Comparison of ENCODE assay signal across 22 mouse cellular contexts in the genomic region with DNA sequence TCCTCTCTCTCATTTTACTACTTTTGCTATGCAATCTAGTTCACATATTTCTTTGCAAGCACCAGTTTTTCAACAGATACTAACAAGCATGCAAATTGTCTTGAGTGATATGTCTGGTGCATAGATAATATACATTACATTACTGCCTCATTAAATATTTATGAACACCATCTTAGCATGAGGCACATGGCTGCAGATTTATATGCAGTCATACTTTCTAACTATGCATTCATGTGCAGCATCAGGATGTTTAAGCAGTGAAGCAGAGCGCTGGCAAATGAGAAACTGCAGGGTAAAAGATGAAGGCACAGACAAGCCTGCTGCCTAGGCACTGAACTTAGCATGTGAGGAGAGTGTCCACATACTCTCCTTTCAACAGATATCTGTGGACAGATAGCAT.
DNase-seq lines count a peak whose midpoint lies in the region; ATAC-seq and TF ChIP-seq lines count a peak whose summit lies in the region.
"Had no signal": no experiment of that assay in that cellular context is flagged by ENCODE, and none has a peak within 500 bp of the region (broad histone marks: within the 10 kb centered on the region; RNA-seq: fewer than 3 reads in every experiment).

No protein-coding gene starts in this region.

- no peak overlapping the region for H3K4me3 ChIP-seq in forebrain, embryonic 13.5 days
- H3K4me3 ChIP-seq in forebrain, embryonic 15.5 days: no peak overlapping the region
- no peak overlapping the region for H3K4me3 ChIP-seq in midbrain, embryonic 13.5 days (replicated peaks)
- H3K4me3 ChIP-seq in midbrain, postnatal 0 days (ENCODE audit: low read depth, low read length): no peak overlapping the region
- H3K4me3 ChIP-seq in hindbrain, embryonic 16.5 days (ENCODE audit: low read length): no peak overlapping the region
- no peak overlapping the region for H3K4me3 ChIP-seq in neural tube, embryonic 15.5 days (replicated peaks)
- no peak overlapping the region for H3K4me3 ChIP-seq in lung, adult 2 months (replicated peaks; ENCODE audit: extremely low read depth, low read depth, low read length)
- no peak overlapping the region for H3K4me3 ChIP-seq in embryonic facial prominence, embryonic 10.5 days
- H3K4me3 ChIP-seq: embryonic facial prominence, embryonic 12.5 days; limb, embryonic 13.5 days; liver, embryonic 12.5 days had no signal

- no peaks in the 10 kb centered on the region for H3K36me3 ChIP-seq in forebrain, embryonic 13.5 days (ENCODE audit: poor library complexity, severe bottlenecking)
- no peaks in the 10 kb centered on the region for H3K36me3 ChIP-seq in forebrain, embryonic 15.5 days
- no peaks in the 10 kb centered on the region for H3K36me3 ChIP-seq in midbrain, embryonic 13.5 days
- H3K36me3 ChIP-seq in midbrain, postnatal 0 days (ENCODE audit: insufficient read depth, low read length): no peaks in the 10 kb centered on the region
- H3K36me3 ChIP-seq in hindbrain, embryonic 16.5 days (ENCODE audit: control insufficient read depth, insufficient read depth, low read length): no peaks in the 10 kb centered on the region
- no peaks in the 10 kb centered on the region for H3K36me3 ChIP-seq in neural tube, embryonic 15.5 days
- H3K36me3 ChIP-seq in embryonic facial prominence, embryonic 10.5 days (replicated peaks): no peaks in the 10 kb centered on the region
- H3K36me3 ChIP-seq: embryonic facial prominence, embryonic 12.5 days; limb, embryonic 13.5 days; liver, embryonic 12.5 days had no signal

- H3K9me3 ChIP-seq in forebrain, embryonic 13.5 days (replicated peaks): no peaks in the 10 kb centered on the region
- no peaks in the 10 kb centered on the region for H3K9me3 ChIP-seq in forebrain, embryonic 15.5 days
- H3K9me3 ChIP-seq in midbrain, embryonic 13.5 days: no peaks in the 10 kb centered on the region
- H3K9me3 ChIP-seq in midbrain, postnatal 0 days (ENCODE audit: low read length): no peaks in the 10 kb centered on the region
- no peaks in the 10 kb centered on the region for H3K9me3 ChIP-seq in hindbrain, embryonic 16.5 days (ENCODE audit: control insufficient read depth, low read length)
- no peaks in the 10 kb centered on the region for H3K9me3 ChIP-seq in neural tube, embryonic 15.5 days (replicated peaks)
- H3K9me3 ChIP-seq in embryonic facial prominence, embryonic 10.5 days: no peaks in the 10 kb centered on the region
- H3K9me3 ChIP-seq: embryonic facial prominence, embryonic 12.5 days; limb, embryonic 13.5 days; liver, embryonic 12.5 days had no signal

- H3K4me1 ChIP-seq in forebrain, embryonic 13.5 days: peaks cover 8% of the 10 kb centered on the region
- H3K4me1 ChIP-seq in forebrain, embryonic 15.5 days: 0 out of 2 replicates have a peak, but pooled peaks cover 2% of the 10 kb centered on the region
- peaks cover 9% of the 10 kb centered on the region; the same call in 1 of the 2 replicates for H3K4me1 ChIP-seq in midbrain, embryonic 13.5 days (replicated peaks)
- H3K4me1 ChIP-seq in midbrain, postnatal 0 days (ENCODE audit: insufficient read depth, low read length): no peaks in the 10 kb centered on the region
- no peaks in the 10 kb centered on the region for H3K4me1 ChIP-seq in hindbrain, embryonic 16.5 days (ENCODE audit: control insufficient read depth, insufficient read depth, low read depth, low read length)
- 0 out of 2 replicates have a peak, but pooled peaks cover 3% of the 10 kb centered on the region for H3K4me1 ChIP-seq in neural tube, embryonic 15.5 days
- H3K4me1 ChIP-seq in lung, adult 2 months (ENCODE audit: control insufficient read depth, insufficient read depth, low read length): no peaks in the 10 kb centered on the region
- no peaks in the 10 kb centered on the region for H3K4me1 ChIP-seq in embryonic facial prominence, embryonic 10.5 days
- H3K4me1 ChIP-seq: embryonic facial prominence, embryonic 12.5 days; limb, embryonic 13.5 days; liver, embryonic 12.5 days had no signal

- H3K27ac ChIP-seq in forebrain, embryonic 13.5 days: no peak overlapping the region
- H3K27ac ChIP-seq in forebrain, embryonic 15.5 days (replicated peaks): no peak overlapping the region
- no peak overlapping the region for H3K27ac ChIP-seq in midbrain, embryonic 13.5 days
- no peak overlapping the region for H3K27ac ChIP-seq in midbrain, postnatal 0 days (ENCODE audit: low read depth, low read length)
- no peak overlapping the region for H3K27ac ChIP-seq in hindbrain, embryonic 16.5 days (ENCODE audit: low read depth, low read length)
- H3K27ac ChIP-seq in neural tube, embryonic 15.5 days (replicated peaks): no peak overlapping the region
- no peak overlapping the region for H3K27ac ChIP-seq in embryonic facial prominence, embryonic 10.5 days (replicated peaks)
- H3K27ac ChIP-seq: embryonic facial prominence, embryonic 12.5 days; kidney, postnatal 0 days; limb, embryonic 13.5 days; liver, embryonic 12.5 days; stomach, postnatal 0 days had no signal

- no peak for DNase-seq in midbrain, postnatal 0 days (ENCODE audit: low spot score)
- DNase-seq in lung, adult 2 months: no peak
- no peak for DNase-seq in embryonic facial prominence, embryonic 10.5 days (ENCODE audit: low spot score)
- DNase-seq: adrenal gland, postnatal 25 days; cerebellum, adult 11 months; cerebellum, postnatal 10 days; gastrocnemius, postnatal 36 days; heart, postnatal 36 days; kidney, adult 2 months; layer of hippocampus, adult 9-11 months; lung, adult 18-20 months; lung, postnatal 14 days had no signal

- peak; percentile 80; the same call in 1 of the 2 replicates for ATAC-seq in forebrain, embryonic 13.5 days
- no peak; the same call in 1 of the 2 replicates for ATAC-seq in forebrain, embryonic 15.5 days (replicated peaks)
- ATAC-seq in midbrain, embryonic 13.5 days: peak; percentile 73
- no peak for ATAC-seq in midbrain, postnatal 0 days (ENCODE audit: low FRiP score)
- peak; percentile 52; the same call in 1 of the 2 replicates for ATAC-seq in hindbrain, embryonic 16.5 days
- peak; percentile 61; the same call in 1 of the 2 replicates for ATAC-seq in neural tube, embryonic 15.5 days (ENCODE audit: low FRiP score)
- ATAC-seq: liver, embryonic 12.5 days had no signal

- no peak for TF ChIP-seq CTCF in midbrain, postnatal 0 days (IDR thresholded peaks at IDR 0.05)
- TF ChIP-seq CTCF in lung, adult 2 months (IDR thresholded peaks at IDR 0.05; ENCODE audit: insufficient read depth, low read length): no peak

- H3K4me2 ChIP-seq in forebrain, embryonic 13.5 days: no peak overlapping the region
- H3K4me2 ChIP-seq in forebrain, embryonic 15.5 days (replicated peaks): no peak overlapping the region
- no peak overlapping the region for H3K4me2 ChIP-seq in midbrain, embryonic 13.5 days (replicated peaks)
- H3K4me2 ChIP-seq in midbrain, postnatal 0 days (ENCODE audit: low read depth, low read length, poor library complexity, severe bottlenecking): no peak overlapping the region
- no peak overlapping the region for H3K4me2 ChIP-seq in hindbrain, embryonic 16.5 days (ENCODE audit: low read length)
- H3K4me2 ChIP-seq in neural tube, embryonic 15.5 days: no peak overlapping the region
- H3K4me2 ChIP-seq: embryonic facial prominence, embryonic 12.5 days; limb, embryonic 13.5 days; liver, embryonic 12.5 days had no signal

- WGBS in forebrain, embryonic 13.5 days: 78% methylated on average over 1 of the region's 1 CpGs
- 47% methylated on average over 1 of the region's 1 CpGs for WGBS in forebrain, embryonic 15.5 days
- 51% methylated on average over 1 of the region's 1 CpGs for WGBS in midbrain, embryonic 13.5 days
- 50% methylated on average over 1 of the region's 1 CpGs for WGBS in midbrain, postnatal 0 days
- 54% methylated on average over 1 of the region's 1 CpGs for WGBS in hindbrain, embryonic 16.5 days
- WGBS in neural tube, embryonic 15.5 days: 48% methylated on average over 1 of the region's 1 CpGs
- WGBS in lung, adult 2 months: 98% methylated on average over 1 of the region's 1 CpGs
- 83% methylated on average over 1 of the region's 1 CpGs for WGBS in embryonic facial prominence, embryonic 10.5 days

- no peaks in the 10 kb centered on the region for H3K27me3 ChIP-seq in forebrain, embryonic 13.5 days
- H3K27me3 ChIP-seq in forebrain, embryonic 15.5 days: no peaks in the 10 kb centered on the region
- H3K27me3 ChIP-seq in midbrain, embryonic 13.5 days: no peaks in the 10 kb centered on the region
- H3K27me3 ChIP-seq in midbrain, postnatal 0 days (ENCODE audit: insufficient read depth, low read length): no peaks in the 10 kb centered on the region
- no peaks in the 10 kb centered on the region for H3K27me3 ChIP-seq in hindbrain, embryonic 16.5 days (replicated peaks; ENCODE audit: control insufficient read depth, insufficient read depth, low read length)
- no peaks in the 10 kb centered on the region for H3K27me3 ChIP-seq in neural tube, embryonic 15.5 days (replicated peaks)
- H3K27me3 ChIP-seq in embryonic facial prominence, embryonic 10.5 days (replicated peaks; ENCODE audit: low read depth, poor library complexity, severe bottlenecking): no peaks in the 10 kb centered on the region
- H3K27me3 ChIP-seq: embryonic facial prominence, embryonic 12.5 days; limb, embryonic 13.5 days; liver, embryonic 12.5 days had no signal

- TF ChIP-seq POLR2A in lung, adult 2 months (IDR thresholded peaks at IDR 0.05; ENCODE audit: borderline replicate concordance, extremely low read depth, low read depth, low read length): no peak

- H3K9ac ChIP-seq in forebrain, embryonic 13.5 days: no peak overlapping the region
- H3K9ac ChIP-seq in forebrain, embryonic 15.5 days (replicated peaks): no peak overlapping the region
- H3K9ac ChIP-seq in midbrain, embryonic 13.5 days (replicated peaks): no peak overlapping the region
- H3K9ac ChIP-seq in midbrain, postnatal 0 days (replicated peaks; ENCODE audit: low read length, poor library complexity, severe bottlenecking): no peak overlapping the region
- no peak overlapping the region for H3K9ac ChIP-seq in hindbrain, embryonic 16.5 days (ENCODE audit: low read depth, low read length)
- H3K9ac ChIP-seq in neural tube, embryonic 15.5 days (replicated peaks): no peak overlapping the region
- H3K9ac ChIP-seq: embryonic facial prominence, embryonic 12.5 days; limb, embryonic 13.5 days; liver, embryonic 12.5 days had no signal

Comparison
In these comparisons a context has a peak if more than half of its experiments do, and no peak if none do; other contexts are left out.
1. ATAC-seq: peak in forebrain, embryonic 13.5 days (single experiment), midbrain, embryonic 13.5 days (single experiment), hindbrain, embryonic 16.5 days (single experiment) and neural tube, embryonic 15.5 days (single experiment); none in forebrain, embryonic 15.5 days (single experiment) and midbrain, postnatal 0 days (single experiment).